Mouse (Mus musculus): ENCODE results near the gene Syde2. TPM values are rescaled to one million over a fixed set of nuclear protein-coding genes. Genes with fewer than 3 reads are reported as not detected.
A peak's percentile ranks its signal among the peaks of the same experiment; 100 is the strongest.
"Not testable (repeated sequence)": the region's sequence is repeated elsewhere in the genome, so short reads cannot be mapped to it uniquely, and the experiment has no call there.

Syde2 gene
- total RNA-seq, 2 experiments from 2014 or later = 3.1 to 3.5 TPM

GRCm38 (mm10) chr3:145964018-145964387 lies 23.7 kb upstream of the Syde2 start:
- intact Hi-C loops (cut with DNase I) = no loop called here
- no peak for DNase-seq (ENCODE audit: low spot score in 2 of 2)

- DNase-seq (ENCODE audit: low spot score in 2 of 2) = no peak
- intact Hi-C loops (cut with DNase I) = no loop called here
Measured at GRCm38 (mm10) chr3:145964473-145964872, 23.2 kb upstream of the Syde2 start.

GRCm38 (mm10) chr3:145965583-145965982 lies 22.1 kb upstream of the Syde2 start:
- intact Hi-C loops (cut with DNase I); DNase-seq (ENCODE audit: low spot score in 2 of 2): not testable (repeated sequence)

- intact Hi-C loops (cut with DNase I) = no loop called here
- no peak for DNase-seq (ENCODE audit: low spot score in 2 of 2)
Measured at GRCm38 (mm10) chr3:145966806-145967205, 20.9 kb upstream of the Syde2 start.

- intact Hi-C loops (cut with DNase I) = no loop called here
- DNase-seq (ENCODE audit: low spot score in 2 of 2) = no peak
Measured at GRCm38 (mm10) chr3:145969031-145969501, 18.6 kb upstream of the Syde2 start.

- DNase-seq (ENCODE audit: low spot score in 2 of 2) = no peak
- intact Hi-C loops (cut with DNase I) = no loop called here
Measured at GRCm38 (mm10) chr3:145971501-145971900, 16.2 kb upstream of the Syde2 start.

GRCm38 (mm10) chr3:145974986-145975385 lies 12.7 kb upstream of the Syde2 start:
- no peak for DNase-seq (ENCODE audit: low spot score in 2 of 2)
- intact Hi-C loops (cut with DNase I) = no loop called here

GRCm38 (mm10) chr3:145985333-145985925 lies 2.2 kb upstream of the Syde2 start:
- no peak for DNase-seq (ENCODE audit: low spot score in 2 of 2)
- intact Hi-C loops (cut with DNase I) = no loop called here

- DNase-seq (ENCODE audit: low spot score in 2 of 2) = no peak
- intact Hi-C loops (cut with DNase I) = no loop called here
Measured at GRCm38 (mm10) chr3:145986317-145987001, 1.2 kb upstream of the Syde2 start.

- peak; percentile 65 to 71 for DNase-seq (ENCODE audit: low spot score in 2 of 2)
- intact Hi-C loops (cut with DNase I) = no loop called here
Measured at GRCm38 (mm10) chr3:145987970-145988683, 457 bp downstream of the Syde2 start.

- intact Hi-C loops (cut with DNase I) = no loop called here
- DNase-seq (ENCODE audit: low spot score in 2 of 2) = peak in 1 of 2 experiments; percentile 4
Measured at GRCm38 (mm10) chr3:145988684-145989575, 1.3 kb downstream of the Syde2 start.

- DNase-seq (ENCODE audit: low spot score in 2 of 2) = no peak
- intact Hi-C loops (cut with DNase I) = no loop called here
Measured at GRCm38 (mm10) chr3:145989576-145990081, 2.0 kb downstream of the Syde2 start.

- DNase-seq (ENCODE audit: low spot score in 2 of 2) = no peak
- intact Hi-C loops (cut with DNase I) = no loop called here
Measured at GRCm38 (mm10) chr3:145991130-145991529, 3.5 kb downstream of the Syde2 start.

- intact Hi-C loops (cut with DNase I) = no loop called here
- no peak for DNase-seq (ENCODE audit: low spot score in 2 of 2)
Measured at GRCm38 (mm10) chr3:145991976-145992730, 4.5 kb downstream of the Syde2 start.

GRCm38 (mm10) chr3:145992796-145993195 lies 5.1 kb downstream of the Syde2 start:
- intact Hi-C loops (cut with DNase I) = no loop called here
- DNase-seq (ENCODE audit: low spot score in 2 of 2) = peak in 1 of 2 experiments; percentile 4

GRCm38 (mm10) chr3:145993481-145994201 lies 6.0 kb downstream of the Syde2 start:
- intact Hi-C loops (cut with DNase I) = no loop called here
- no peak for DNase-seq (ENCODE audit: low spot score in 2 of 2)

- intact Hi-C loops (cut with DNase I) = no loop called here
- no peak for DNase-seq (ENCODE audit: low spot score in 2 of 2)
Measured at GRCm38 (mm10) chr3:145995489-145995888, 7.8 kb downstream of the Syde2 start.

- DNase-seq (ENCODE audit: low spot score in 2 of 2); intact Hi-C loops (cut with DNase I): not testable (repeated sequence)
Measured at GRCm38 (mm10) chr3:145996539-145996938, 8.9 kb downstream of the Syde2 start.
